Mouse (Mus musculus) small intestine, adult 2 months (tissue): ENCODE measurements around the gene Tbl2.

Experiments
- CTCF ChIP-seq: fragments of 200-500 bp; IDR thresholded peaks from 2 replicates; pipeline ENCODE4 v1.5.1; 2012; ENCODE audit warnings: low read depth, mild to moderate bottlenecking, control low read depth, inconsistent platforms, low read length, moderate library complexity, mixed read lengths; ENCODE audit not compliant: insufficient replicate concordance, insufficient read length; ENCODE audit errors: extremely low read depth
- POLR2A ChIP-seq: fragments of 200-500 bp; IDR thresholded peaks from 2 replicates; pipeline ENCODE4 v1.6.1; 2012; ENCODE audit warnings: low read depth, mild to moderate bottlenecking, control low read depth, inconsistent platforms, low read length, moderate library complexity

GRCm38 (mm10) chr5:135186231-135186620, 36.8 kb downstream of the Tbl2 start:
- TF ChIP-seq POLR2A (no peak), CTCF (no peak)
